Mouse (Mus musculus): ENCODE measurements around the gene Myo5a. TPM values are rescaled to one million over a fixed set of nuclear protein-coding genes. Genes with fewer than 3 reads are reported as not detected.

Myo5a gene
- 14.0 and 19.8 TPM in 2 replicates for polyA plus RNA-seq (2012; rRNA removed)

GRCm38 (mm10) chr9:75070457-75071028 lies at the start of gene Myo5a:
Myo5a (plus strand) TSS chr9:75071015.
- peak within 1 kb of the TSS; percentile 37; the same call in 1 of the 2 replicates for H3K27ac ChIP-seq (ENCODE audit: insufficient read depth, low read depth, low read length)
- WGBS = 27% methylated on average over 23 of the region's 23 CpGs
- TF ChIP-seq POLR2A (IDR thresholded peaks at IDR 0.05; ENCODE audit: low read depth, low read length) = no peak
- TF ChIP-seq CTCF (conservative IDR thresholded peaks at IDR 0.05; ENCODE audit: insufficient read depth, insufficient read length, low read depth, low read length) = no peak
- no peaks in the 10 kb centered on the region for H3K36me3 ChIP-seq (ENCODE audit: control insufficient read depth, insufficient read depth, low read length)
- peak within 1 kb of the TSS; percentile 85 for H3K4me3 ChIP-seq (ENCODE audit: insufficient read depth, low read depth, low read length)
- H3K27me3 ChIP-seq (replicated peaks; ENCODE audit: control insufficient read depth, insufficient read depth, low read length) = no peaks in the 10 kb centered on the region
- DNase-seq = no peak
- H3K4me1 ChIP-seq (ENCODE audit: control insufficient read depth, insufficient read depth, low read length) = no peaks in the 10 kb centered on the region

GRCm38 (mm10) chr9:75022546-75022945 lies 48.3 kb upstream of the Myo5a start:
- Histone ChIP-seq H3K36me3 (ENCODE audit: control insufficient read depth, insufficient read depth, low read length) (peaks cover 21% of the 10 kb centered on the region), H3K27ac (ENCODE audit: insufficient read depth, low read depth, low read length) (no peak overlapping the region), H3K27me3 (replicated peaks; ENCODE audit: control insufficient read depth, insufficient read depth, low read length) (no peaks in the 10 kb centered on the region; the same call in 1 of the 2 replicates), H3K4me1 (ENCODE audit: control insufficient read depth, insufficient read depth, low read length) (no peaks in the 10 kb centered on the region), H3K4me3 (ENCODE audit: insufficient read depth, low read depth, low read length) (no peak overlapping the region)
- TF ChIP-seq POLR2A (IDR thresholded peaks at IDR 0.05; ENCODE audit: low read depth, low read length) = no peak
- no peak for TF ChIP-seq CTCF (conservative IDR thresholded peaks at IDR 0.05; ENCODE audit: insufficient read depth, insufficient read length, low read depth, low read length)
- DNase-seq = no peak
- WGBS = 91% methylated on average over 7 of the region's 7 CpGs

GRCm38 (mm10) chr9:75023150-75023894 lies 47.5 kb upstream of the Myo5a start:
- no peak for TF ChIP-seq CTCF (conservative IDR thresholded peaks at IDR 0.05; ENCODE audit: insufficient read depth, insufficient read length, low read depth, low read length)
- TF ChIP-seq POLR2A (IDR thresholded peaks at IDR 0.05; ENCODE audit: low read depth, low read length) = no peak
- H3K4me1 ChIP-seq (ENCODE audit: control insufficient read depth, insufficient read depth, low read length) = no peaks in the 10 kb centered on the region
- no peak for DNase-seq
- no peak overlapping the region for H3K4me3 ChIP-seq (ENCODE audit: insufficient read depth, low read depth, low read length)
- no peak overlapping the region for H3K27ac ChIP-seq (ENCODE audit: insufficient read depth, low read depth, low read length)
- 77% methylated on average over 5 of the region's 5 CpGs for WGBS
- H3K27me3 ChIP-seq (replicated peaks; ENCODE audit: control insufficient read depth, insufficient read depth, low read length) = no peaks in the 10 kb centered on the region; the same call in 1 of the 2 replicates
- H3K36me3 ChIP-seq (ENCODE audit: control insufficient read depth, insufficient read depth, low read length) = peaks cover 21% of the 10 kb centered on the region

- H3K36me3 ChIP-seq (ENCODE audit: control insufficient read depth, insufficient read depth, low read length) = peaks cover 17% of the 10 kb centered on the region
- H3K27me3 ChIP-seq (replicated peaks; ENCODE audit: control insufficient read depth, insufficient read depth, low read length) = no peaks in the 10 kb centered on the region; the same call in 1 of the 2 replicates
- H3K27ac ChIP-seq (ENCODE audit: insufficient read depth, low read depth, low read length) = no peak overlapping the region
- no peak overlapping the region for H3K4me3 ChIP-seq (ENCODE audit: insufficient read depth, low read depth, low read length)
- WGBS = 66% methylated on average over 7 of the region's 7 CpGs
- no peaks in the 10 kb centered on the region for H3K4me1 ChIP-seq (ENCODE audit: control insufficient read depth, insufficient read depth, low read length)
- no peak for DNase-seq
- no peak for TF ChIP-seq CTCF (conservative IDR thresholded peaks at IDR 0.05; ENCODE audit: insufficient read depth, insufficient read length, low read depth, low read length)
- TF ChIP-seq POLR2A (IDR thresholded peaks at IDR 0.05; ENCODE audit: low read depth, low read length) = no peak
Observed at GRCm38 (mm10) chr9:75024089-75024488, 46.7 kb upstream of the Myo5a start.

GRCm38 (mm10) chr9:75025689-75026088 lies 45.1 kb upstream of the Myo5a start:
- H3K4me3 ChIP-seq (ENCODE audit: insufficient read depth, low read depth, low read length) = no peak overlapping the region
- 75% methylated on average over 6 of the region's 6 CpGs for whole genome bisulfite sequencing
- no peak overlapping the region for H3K27ac ChIP-seq (ENCODE audit: insufficient read depth, low read depth, low read length)
- H3K36me3 ChIP-seq (ENCODE audit: control insufficient read depth, insufficient read depth, low read length) = peaks cover 10% of the 10 kb centered on the region
- H3K27me3 ChIP-seq (replicated peaks; ENCODE audit: control insufficient read depth, insufficient read depth, low read length) = no peaks in the 10 kb centered on the region; the same call in 1 of the 2 replicates
- TF ChIP-seq CTCF (conservative IDR thresholded peaks at IDR 0.05; ENCODE audit: insufficient read depth, insufficient read length, low read depth, low read length) (peak; percentile 49), POLR2A (IDR thresholded peaks at IDR 0.05; ENCODE audit: low read depth, low read length) (no peak)
- DNase-seq = no peak
- H3K4me1 ChIP-seq (ENCODE audit: control insufficient read depth, insufficient read depth, low read length) = no peaks in the 10 kb centered on the region

GRCm38 (mm10) chr9:75032408-75032807 lies 38.4 kb upstream of the Myo5a start:
- Histone ChIP-seq H3K36me3 (ENCODE audit: control insufficient read depth, insufficient read depth, low read length) (peaks cover 6% of the 10 kb centered on the region; the same call in 1 of the 2 replicates), H3K27ac (ENCODE audit: insufficient read depth, low read depth, low read length) (no peak overlapping the region), H3K4me3 (ENCODE audit: insufficient read depth, low read depth, low read length) (no peak overlapping the region), H3K4me1 (ENCODE audit: control insufficient read depth, insufficient read depth, low read length) (peaks cover 6% of the 10 kb centered on the region), H3K27me3 (replicated peaks; ENCODE audit: control insufficient read depth, insufficient read depth, low read length) (no peaks in the 10 kb centered on the region)
- 88% methylated on average over 1 of the region's 1 CpGs for WGBS
- no peak for DNase-seq
- TF ChIP-seq CTCF (conservative IDR thresholded peaks at IDR 0.05; ENCODE audit: insufficient read depth, insufficient read length, low read depth, low read length) (no peak), POLR2A (IDR thresholded peaks at IDR 0.05; ENCODE audit: low read depth, low read length) (no peak)

GRCm38 (mm10) chr9:75033141-75033540 lies 37.7 kb upstream of the Myo5a start:
- no peak for DNase-seq
- WGBS = 50% methylated on average over 7 of the region's 7 CpGs
- no peak overlapping the region for H3K27ac ChIP-seq (ENCODE audit: insufficient read depth, low read depth, low read length)
- no peaks in the 10 kb centered on the region for H3K27me3 ChIP-seq (replicated peaks; ENCODE audit: control insufficient read depth, insufficient read depth, low read length)
- no peak overlapping the region for H3K4me3 ChIP-seq (ENCODE audit: insufficient read depth, low read depth, low read length)
- peaks cover 3% of the 10 kb centered on the region; the same call in 1 of the 2 replicates for H3K36me3 ChIP-seq (ENCODE audit: control insufficient read depth, insufficient read depth, low read length)
- TF ChIP-seq CTCF (conservative IDR thresholded peaks at IDR 0.05; ENCODE audit: insufficient read depth, insufficient read length, low read depth, low read length) (no peak), POLR2A (IDR thresholded peaks at IDR 0.05; ENCODE audit: low read depth, low read length) (no peak)
- peaks cover 6% of the 10 kb centered on the region for H3K4me1 ChIP-seq (ENCODE audit: control insufficient read depth, insufficient read depth, low read length)
